Mouse (Mus musculus) hindbrain, embryonic 12.5 days (tissue): ENCODE data around the gene Nlrc4. TPM values are rescaled to one million over a fixed set of nuclear protein-coding genes. Genes with fewer than 3 reads are reported as not detected.

Source experiments
- ATAC-seq: fragments of 200-750 bp; cut with Nextera tagmentation; 2 replicates; pipeline ENCODE4 v1.8.0; 2017; ENCODE audit warnings: moderate TSS enrichment; ENCODE audit not compliant: low FRiP score
- H3K27ac ChIP-seq: fragments of 300-500 bp; sonication (generic); 2 replicates; pipeline ENCODE4 v1.5.1; 2016; ENCODE audit warnings: mild to moderate bottlenecking
- H3K27me3 ChIP-seq: fragments of 300-500 bp; sonication (generic); 2 replicates; pipeline ENCODE4 v1.6.1; 2016; ENCODE audit warnings: mild to moderate bottlenecking
- H3K36me3 ChIP-seq: fragments of 300-500 bp; sonication (generic); 2 replicates; pipeline ENCODE4 v1.6.1; 2016; ENCODE audit warnings: mild to moderate bottlenecking
- H3K4me1 ChIP-seq: fragments of 300-500 bp; sonication (generic); 2 replicates; pipeline ENCODE4 v1.6.1; 2016
- H3K4me2 ChIP-seq: fragments of 300-500 bp; sonication (generic); replicated peaks from 2 replicates; pipeline ENCODE4 v1.6.1; 2016; ENCODE audit warnings: mild to moderate bottlenecking
- H3K4me3 ChIP-seq: fragments of 300-500 bp; sonication (generic); 2 replicates; pipeline ENCODE4 v1.5.1; 2016; ENCODE audit warnings: mild to moderate bottlenecking
- H3K9ac ChIP-seq: fragments of 300-500 bp; sonication (generic); 2 replicates; pipeline ENCODE4 v1.6.1; 2016; ENCODE audit warnings: mild to moderate bottlenecking, moderate library complexity
- H3K9me3 ChIP-seq: fragments of 300-500 bp; sonication (generic); replicated peaks from 2 replicates; pipeline ENCODE4 v1.6.1; 2016; ENCODE audit warnings: mild to moderate bottlenecking
- WGBS: fragments of 180-500 bp; shearing (Covaris S2); methylation state at CpG from one replicate; pipeline ENCODE4 v1.1.7; 2016; 5-methylcytosine and 5-hydroxymethylcytosine counted together
- polyA plus RNA-seq: library from polyadenylated mRNA; unstranded; fragments of >200 nt; fragmentation: Nextera tagmentation; extraction: Ambion mirVana; gene quantifications from 2 replicates; pipeline ENCODE4 v1.2.1, GENCODE M21; 2016

Nlrc4 gene
- polyA plus RNA-seq, 1 experiment from 2014 or later = 0.34 TPM

GRCm38 (mm10) chr17:74389847-74390246, 69.1 kb downstream of the Nlrc4 start:
- ATAC-seq = no peak
- 87% methylated on average over 3 of the region's 3 CpGs for WGBS
- H3K9ac ChIP-seq = no peak overlapping the region
- no peak overlapping the region for H3K4me2 ChIP-seq
- no peak overlapping the region for H3K4me3 ChIP-seq
- H3K27ac ChIP-seq = no peak overlapping the region
- H3K27me3 ChIP-seq = no peaks in the 10 kb centered on the region
- no peaks in the 10 kb centered on the region for H3K9me3 ChIP-seq
- H3K4me1 ChIP-seq = 0 out of 2 replicates have a peak, but pooled peaks cover 2% of the 10 kb centered on the region
- peaks cover 34% of the 10 kb centered on the region for H3K36me3 ChIP-seq

GRCm38 (mm10) chr17:74386657-74387056, 72.3 kb downstream of the Nlrc4 start:
- Histone ChIP-seq H3K4me1 (no peaks in the 10 kb centered on the region), H3K27me3 (no peaks in the 10 kb centered on the region), H3K4me3 (no peak overlapping the region), H3K27ac (no peak overlapping the region), H3K4me2 (no peak overlapping the region), H3K9me3 (no peaks in the 10 kb centered on the region), H3K36me3 (peaks cover 65% of the 10 kb centered on the region), H3K9ac (no peak overlapping the region)
- ATAC-seq = no peak

- no peak overlapping the region for H3K27ac ChIP-seq
- H3K4me2 ChIP-seq = no peak overlapping the region
- no peak overlapping the region for H3K9ac ChIP-seq
- no peaks in the 10 kb centered on the region for H3K9me3 ChIP-seq
- 97% methylated on average over 1 of the region's 1 CpGs for WGBS
- no peak overlapping the region for H3K4me3 ChIP-seq
- ATAC-seq = no peak
- H3K27me3 ChIP-seq = no peaks in the 10 kb centered on the region
- no peaks in the 10 kb centered on the region for H3K4me1 ChIP-seq
- H3K36me3 ChIP-seq = peaks cover 74% of the 10 kb centered on the region
Observed at GRCm38 (mm10) chr17:74376916-74377315, 82.0 kb downstream of the Nlrc4 start.

Other genes with a start within 250 kb of the Nlrc4 start
- 68.5 and 69.2 TPM in 2 replicates for gene Memo1, start 163.6 kb downstream of the Nlrc4 start, polyA plus RNA-seq
- gene Dpy30, start 135.2 kb downstream of the Nlrc4 start, polyA plus RNA-seq = 200 and 211 TPM in 2 replicates
- gene Spast, start 120.2 kb downstream of the Nlrc4 start, polyA plus RNA-seq = 52.2 and 53.0 TPM in 2 replicates
- gene Slc30a6, start 63.5 kb downstream of the Nlrc4 start, polyA plus RNA-seq = 30.2 and 30.3 TPM in 2 replicates
- gene Yipf4, start 30.4 kb upstream of the Nlrc4 start, polyA plus RNA-seq = 58.0 and 59.7 TPM in 2 replicates
- gene Birc6, start 69.2 kb upstream of the Nlrc4 start, polyA plus RNA-seq = 102 and 107 TPM in 2 replicates